Mouse (Mus musculus) hindbrain, embryonic 12.5 days (tissue): Measurements from ENCODE around the gene Sp2. TPM values are rescaled to one million over a fixed set of nuclear protein-coding genes. Genes with fewer than 3 reads are reported as not detected.

Experiments
- ATAC-seq: fragments of 200-750 bp; cut with Nextera tagmentation; 2 replicates; pipeline ENCODE4 v1.8.0; 2017; ENCODE audit warnings: moderate TSS enrichment; ENCODE audit not compliant: low FRiP score
- H3K27ac ChIP-seq: fragments of 300-500 bp; sonication (generic); 2 replicates; pipeline ENCODE4 v1.5.1; 2016; ENCODE audit warnings: mild to moderate bottlenecking
- H3K27me3 ChIP-seq: fragments of 300-500 bp; sonication (generic); 2 replicates; pipeline ENCODE4 v1.6.1; 2016; ENCODE audit warnings: mild to moderate bottlenecking
- H3K36me3 ChIP-seq: fragments of 300-500 bp; sonication (generic); 2 replicates; pipeline ENCODE4 v1.6.1; 2016; ENCODE audit warnings: mild to moderate bottlenecking
- H3K4me1 ChIP-seq: fragments of 300-500 bp; sonication (generic); 2 replicates; pipeline ENCODE4 v1.6.1; 2016
- H3K4me2 ChIP-seq: fragments of 300-500 bp; sonication (generic); replicated peaks from 2 replicates; pipeline ENCODE4 v1.6.1; 2016; ENCODE audit warnings: mild to moderate bottlenecking
- H3K4me3 ChIP-seq: fragments of 300-500 bp; sonication (generic); 2 replicates; pipeline ENCODE4 v1.5.1; 2016; ENCODE audit warnings: mild to moderate bottlenecking
- H3K9ac ChIP-seq: fragments of 300-500 bp; sonication (generic); 2 replicates; pipeline ENCODE4 v1.6.1; 2016; ENCODE audit warnings: mild to moderate bottlenecking, moderate library complexity
- H3K9me3 ChIP-seq: fragments of 300-500 bp; sonication (generic); replicated peaks from 2 replicates; pipeline ENCODE4 v1.6.1; 2016; ENCODE audit warnings: mild to moderate bottlenecking
- WGBS: fragments of 180-500 bp; shearing (Covaris S2); methylation state at CpG from one replicate; pipeline ENCODE4 v1.1.7; 2016; 5-methylcytosine and 5-hydroxymethylcytosine counted together
- polyA plus RNA-seq: library from polyadenylated mRNA; unstranded; fragments of >200 nt; fragmentation: Nextera tagmentation; extraction: Ambion mirVana; gene quantifications from 2 replicates; pipeline ENCODE4 v1.2.1, GENCODE M21; 2016

The Sp2 gene
- polyA plus RNA-seq, 1 experiment from 2014 or later: 19.0 TPM

GRCm38 (mm10) chr11:96941989-96942590, 40.7 kb downstream of the Sp2 start:
- ATAC-seq: no peak
- no peak overlapping the region for H3K4me3 ChIP-seq
- H3K4me1 ChIP-seq: peaks cover 13% of the 10 kb centered on the region
- 75% methylated on average over 6 of the region's 6 CpGs for WGBS
- no peak overlapping the region for H3K27ac ChIP-seq
- H3K4me2 ChIP-seq: no peak overlapping the region
- H3K27me3 ChIP-seq: no peaks in the 10 kb centered on the region
- H3K9me3 ChIP-seq: no peaks in the 10 kb centered on the region
- no peaks in the 10 kb centered on the region for H3K36me3 ChIP-seq
- no peak overlapping the region for H3K9ac ChIP-seq

DNA sequence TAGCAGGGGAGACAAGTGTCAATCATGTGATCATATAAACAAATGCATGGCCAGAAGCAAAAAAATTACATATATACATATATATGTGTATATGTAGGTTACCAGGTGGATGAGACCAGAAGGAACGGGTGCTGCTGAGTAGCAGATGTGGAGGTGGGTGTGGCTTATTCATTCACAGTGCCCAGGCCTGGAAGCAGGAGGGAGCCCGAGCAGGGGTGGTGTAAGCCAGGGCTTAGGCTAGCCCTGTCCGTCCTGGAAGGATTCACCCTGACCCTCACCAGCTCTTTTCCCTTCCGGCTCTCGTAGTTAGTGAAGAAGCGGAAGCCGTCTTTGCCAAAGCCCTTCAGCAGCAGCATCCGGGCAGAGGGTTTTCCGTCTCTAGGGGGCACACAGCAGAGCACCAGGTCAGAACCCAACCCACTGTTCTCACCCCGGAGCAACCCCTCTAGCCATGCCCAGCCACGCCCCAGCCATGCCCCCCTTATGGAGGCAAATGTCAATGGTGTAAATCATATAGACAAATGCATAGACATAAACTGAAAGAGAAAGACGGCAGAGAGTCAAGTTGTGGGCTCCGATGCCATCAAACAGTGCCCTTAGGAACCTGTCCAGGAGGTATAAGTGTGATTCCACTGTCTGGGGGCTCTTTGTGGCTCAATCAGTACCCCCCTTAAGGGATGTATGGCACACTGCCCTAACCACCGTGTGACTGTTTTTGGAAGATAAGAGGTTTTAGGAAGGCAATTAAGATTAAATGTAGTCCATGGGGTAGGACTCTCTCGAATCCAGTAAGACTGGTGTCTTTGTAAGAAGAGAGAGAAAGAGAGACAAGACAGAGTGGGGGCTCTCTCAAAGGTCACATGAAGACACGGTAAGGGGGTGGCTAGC, 41.9 kb downstream of the Sp2 start:
- 80% methylated on average over 16 of the region's 16 CpGs for WGBS
- no peak for ATAC-seq

GRCm38 (mm10) chr11:96938426-96938800, 44.3 kb downstream of the Sp2 start:
- Histone ChIP-seq H3K4me1 (peaks cover 2% of the 10 kb centered on the region), H3K9me3 (no peaks in the 10 kb centered on the region)

More for the DNA sequence above, 41.9 kb downstream of the Sp2 start:
- H3K27me3 ChIP-seq: no peaks in the 10 kb centered on the region
- H3K9me3 ChIP-seq: no peaks in the 10 kb centered on the region
- H3K4me1 ChIP-seq: peaks cover 13% of the 10 kb centered on the region
- H3K9ac ChIP-seq: no peak overlapping the region
- H3K36me3 ChIP-seq: no peaks in the 10 kb centered on the region
- H3K4me2 ChIP-seq: no peak overlapping the region
- H3K4me3 ChIP-seq: no peak overlapping the region
- no peak overlapping the region for H3K27ac ChIP-seq

GRCm38 (mm10) chr11:96937549-96938425, 45.0 kb downstream of the Sp2 start:
- no peak for ATAC-seq
- 53% methylated on average over 10 of the region's 10 CpGs for WGBS
- no peak overlapping the region for H3K9ac ChIP-seq

More at GRCm38 (mm10) chr11:96938426-96938800, 44.3 kb downstream of the Sp2 start:
- H3K27ac ChIP-seq: no peak overlapping the region
- H3K27me3 ChIP-seq: no peaks in the 10 kb centered on the region
- no peak overlapping the region for H3K4me3 ChIP-seq
- H3K9ac ChIP-seq: no peak overlapping the region
- 86% methylated on average over 6 of the region's 6 CpGs for WGBS
- no peak for ATAC-seq
- no peaks in the 10 kb centered on the region for H3K36me3 ChIP-seq
- H3K4me2 ChIP-seq: no peak overlapping the region

DNA sequence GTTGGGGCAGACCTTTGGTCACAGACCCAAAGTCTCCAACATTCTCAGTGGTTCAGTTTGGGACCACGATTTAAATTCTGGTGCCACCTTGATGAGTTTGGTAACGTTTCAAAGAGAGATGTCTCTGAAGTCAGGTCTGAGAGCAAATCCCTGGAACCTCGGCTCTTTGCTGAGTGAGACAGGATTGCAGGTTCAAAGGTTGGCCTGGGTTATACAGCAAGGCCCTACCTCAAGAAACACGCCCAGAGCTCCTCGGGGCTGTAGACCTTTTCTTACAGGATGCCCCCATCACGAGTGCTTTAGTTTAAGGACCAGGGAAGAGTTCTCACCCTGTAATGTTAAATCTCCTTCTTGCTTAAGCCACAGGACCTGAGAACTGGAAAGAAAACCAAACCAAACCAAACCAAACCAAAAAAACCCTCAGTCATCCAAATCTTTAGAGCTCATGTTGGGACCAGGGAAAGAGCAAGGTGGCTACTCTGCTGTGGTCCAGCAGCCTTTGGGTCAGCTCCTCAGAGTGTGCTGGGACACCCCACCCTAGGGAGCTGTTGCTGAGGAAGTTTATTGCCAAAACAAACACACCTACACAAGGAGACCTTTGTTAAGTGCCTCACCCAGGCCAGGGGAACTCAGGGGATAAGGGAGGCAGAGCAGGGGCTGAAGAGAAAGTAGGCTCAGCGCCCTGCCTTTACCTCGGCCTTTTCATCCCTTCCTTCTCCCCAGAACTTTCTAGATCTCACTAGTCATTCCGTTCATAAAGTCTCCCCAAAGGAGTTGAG, 46.7 kb downstream of the Sp2 start:
- H3K9ac ChIP-seq: no peak overlapping the region
- H3K4me1 ChIP-seq: no peaks in the 10 kb centered on the region
- H3K36me3 ChIP-seq: no peaks in the 10 kb centered on the region
- WGBS: 82% methylated on average over 9 of the region's 9 CpGs
- H3K27ac ChIP-seq: no peak overlapping the region
- no peak overlapping the region for H3K4me2 ChIP-seq
- H3K27me3 ChIP-seq: no peaks in the 10 kb centered on the region
- H3K4me3 ChIP-seq: no peak overlapping the region
- no peaks in the 10 kb centered on the region for H3K9me3 ChIP-seq
- no peak for ATAC-seq

More at GRCm38 (mm10) chr11:96937549-96938425, 45.0 kb downstream of the Sp2 start:
- Histone ChIP-seq H3K27ac (no peak overlapping the region), H3K4me1 (no peaks in the 10 kb centered on the region), H3K36me3 (no peaks in the 10 kb centered on the region), H3K4me3 (no peak overlapping the region), H3K9me3 (no peaks in the 10 kb centered on the region), H3K4me2 (no peak overlapping the region), H3K27me3 (no peaks in the 10 kb centered on the region)

DNA sequence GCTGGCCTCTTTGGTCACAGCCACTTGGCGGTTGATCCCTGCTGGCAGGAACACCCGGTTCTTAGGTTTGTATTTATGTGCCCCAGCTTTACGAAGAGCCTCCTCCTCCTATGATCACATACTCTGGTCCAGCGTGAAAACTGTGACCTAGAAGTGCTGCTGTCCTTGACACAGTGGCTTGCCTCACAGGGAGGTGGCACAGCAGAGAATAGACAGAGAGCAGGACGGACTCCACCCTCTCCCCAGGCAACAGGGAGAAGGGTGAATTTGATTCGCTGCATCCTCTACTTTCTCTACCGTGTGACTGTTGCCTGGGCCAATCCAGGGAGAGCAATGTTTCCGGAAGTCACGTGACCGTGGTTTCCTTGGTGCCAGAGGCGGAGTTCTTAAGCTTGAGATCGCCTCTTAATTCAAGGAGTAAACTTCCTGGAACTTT, 47.8 kb downstream of the Sp2 start:
- peak; percentile 61 for ATAC-seq
- Histone ChIP-seq H3K27me3 (peaks cover under 1% of the 10 kb centered on the region), H3K9me3 (no peaks in the 10 kb centered on the region), H3K4me3 (0 out of 2 replicates have a peak overlapping the region, but pooled peaks have one; percentile 8), H3K4me1 (no peaks in the 10 kb centered on the region), H3K36me3 (no peaks in the 10 kb centered on the region), H3K27ac (no peak overlapping the region), H3K9ac (no peak overlapping the region), H3K4me2 (peak overlapping the region; percentile 29)
- 25% methylated on average over 12 of the region's 12 CpGs for WGBS

DNA sequence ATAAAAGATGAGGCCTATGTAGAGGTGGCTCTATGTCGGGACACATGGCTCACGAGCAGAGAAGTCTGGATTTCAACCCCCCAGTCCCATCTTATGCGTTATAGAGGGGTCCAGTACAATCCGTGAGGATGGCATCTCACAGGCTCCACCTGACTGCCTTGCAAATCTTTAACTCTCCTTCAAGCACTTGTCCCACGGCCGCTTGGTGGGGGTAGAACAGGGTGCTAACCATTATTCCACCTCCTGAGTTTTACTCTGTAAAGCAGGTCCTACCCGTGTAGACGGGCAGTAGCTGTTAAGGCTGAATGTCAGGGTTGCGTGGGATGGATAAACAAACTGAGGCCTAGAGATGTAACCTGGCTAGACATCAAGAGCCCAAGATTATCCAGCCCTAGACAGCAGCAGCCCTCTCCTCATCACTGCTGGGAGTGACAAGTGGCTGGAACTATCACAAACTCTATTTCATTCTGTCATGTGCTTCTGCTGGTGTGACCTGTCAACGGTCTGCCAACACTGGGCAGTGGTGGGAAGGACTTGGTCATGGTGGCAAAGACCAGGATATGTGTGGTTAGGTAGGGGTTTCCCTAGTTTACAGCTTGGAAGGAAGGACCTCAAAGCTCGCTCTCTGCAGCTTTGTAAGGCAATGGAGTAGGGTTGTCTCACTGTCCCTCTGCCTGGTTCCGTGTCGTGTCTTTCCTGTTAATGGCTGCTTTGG, 49.0 kb downstream of the Sp2 start:
- ATAC-seq: no peak
- Histone ChIP-seq H3K36me3 (no peaks in the 10 kb centered on the region), H3K4me1 (peaks cover 10% of the 10 kb centered on the region; the same call in 1 of the 2 replicates), H3K27ac (no peak overlapping the region), H3K9ac (peak overlapping the region; percentile 18; the same call in 1 of the 2 replicates), H3K9me3 (no peaks in the 10 kb centered on the region), H3K4me2 (no peak overlapping the region), H3K4me3 (no peak overlapping the region), H3K27me3 (peaks cover 13% of the 10 kb centered on the region)
- WGBS: 93% methylated on average over 13 of the region's 13 CpGs

DNA sequence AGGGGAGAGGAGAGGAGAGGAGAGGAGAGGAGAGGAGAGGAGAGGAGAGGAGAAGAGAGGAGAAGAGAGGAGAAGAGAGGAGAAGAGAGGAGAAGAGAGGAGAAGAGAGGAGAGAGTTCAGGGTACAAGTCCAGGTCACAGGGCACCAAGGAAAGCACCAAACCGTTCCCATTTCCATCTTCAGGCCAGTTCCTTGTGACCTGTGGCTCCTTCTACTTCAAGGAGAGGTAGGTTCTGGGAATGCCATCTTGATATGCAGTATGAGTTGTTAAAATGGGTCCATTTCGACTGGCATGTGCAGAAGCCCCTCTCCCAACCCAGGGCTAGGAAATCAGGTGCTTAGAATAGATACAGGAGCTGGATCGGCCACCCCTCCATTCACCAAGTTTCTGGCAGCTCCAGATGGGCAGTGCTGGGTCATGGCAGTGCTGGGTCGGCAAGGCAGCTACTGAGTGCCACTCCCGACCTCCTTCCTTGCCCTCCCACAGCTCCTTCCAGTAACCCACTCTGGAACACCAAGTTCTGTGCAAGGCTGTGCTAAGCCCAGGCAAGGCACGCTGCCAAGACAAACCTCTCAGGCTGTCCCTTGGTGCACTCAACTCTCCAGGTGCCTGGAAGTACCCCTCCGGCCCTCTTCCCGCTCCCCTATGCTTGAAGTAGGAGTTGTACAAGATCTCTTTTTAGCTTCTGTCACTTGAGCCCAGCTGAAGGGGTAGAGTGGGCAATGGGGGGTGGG, 51.3 kb downstream of the Sp2 start:
- H3K27me3 ChIP-seq: peaks cover 27% of the 10 kb centered on the region
- no peak overlapping the region for H3K27ac ChIP-seq
- H3K4me3 ChIP-seq: no peak overlapping the region
- 69% methylated on average over 8 of the region's 8 CpGs for whole genome bisulfite sequencing
- no peak overlapping the region for H3K4me2 ChIP-seq
- no peak overlapping the region for H3K9ac ChIP-seq
- ATAC-seq: no peak
- H3K36me3 ChIP-seq: no peaks in the 10 kb centered on the region
- peaks cover 11% of the 10 kb centered on the region; the same call in 1 of the 2 replicates for H3K4me1 ChIP-seq
- no peaks in the 10 kb centered on the region for H3K9me3 ChIP-seq

DNA sequence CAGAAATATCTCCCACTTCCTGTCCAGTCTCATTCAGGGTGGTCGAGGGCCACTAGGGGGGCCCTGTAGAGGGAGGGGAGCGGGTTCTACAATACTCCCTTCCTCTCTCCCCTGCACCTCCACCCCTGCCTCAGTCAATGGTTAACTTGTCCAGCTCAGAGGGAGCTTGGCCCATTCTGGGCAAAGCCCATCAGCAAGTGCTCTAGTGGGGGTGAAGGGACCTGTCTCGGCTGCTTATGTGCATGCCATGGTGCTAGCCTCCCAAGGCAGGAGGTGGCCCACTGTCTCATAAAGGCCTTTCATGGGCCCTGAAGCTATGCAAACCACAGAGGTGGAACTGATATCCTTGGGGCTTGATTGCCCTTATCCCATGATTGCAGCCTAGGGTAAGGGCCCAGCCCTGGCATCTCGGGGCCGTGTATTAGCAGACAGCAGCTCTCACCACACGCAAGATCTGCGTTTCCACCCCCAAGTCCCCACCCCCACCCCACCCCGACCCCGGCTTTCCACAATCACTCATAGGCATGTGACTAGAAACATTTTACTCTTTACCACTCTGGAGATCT, 52.9 kb downstream of the Sp2 start:
- WGBS: 65% methylated on average over 9 of the region's 9 CpGs
- peaks cover 11% of the 10 kb centered on the region; the same call in 1 of the 2 replicates for H3K4me1 ChIP-seq

DNA sequence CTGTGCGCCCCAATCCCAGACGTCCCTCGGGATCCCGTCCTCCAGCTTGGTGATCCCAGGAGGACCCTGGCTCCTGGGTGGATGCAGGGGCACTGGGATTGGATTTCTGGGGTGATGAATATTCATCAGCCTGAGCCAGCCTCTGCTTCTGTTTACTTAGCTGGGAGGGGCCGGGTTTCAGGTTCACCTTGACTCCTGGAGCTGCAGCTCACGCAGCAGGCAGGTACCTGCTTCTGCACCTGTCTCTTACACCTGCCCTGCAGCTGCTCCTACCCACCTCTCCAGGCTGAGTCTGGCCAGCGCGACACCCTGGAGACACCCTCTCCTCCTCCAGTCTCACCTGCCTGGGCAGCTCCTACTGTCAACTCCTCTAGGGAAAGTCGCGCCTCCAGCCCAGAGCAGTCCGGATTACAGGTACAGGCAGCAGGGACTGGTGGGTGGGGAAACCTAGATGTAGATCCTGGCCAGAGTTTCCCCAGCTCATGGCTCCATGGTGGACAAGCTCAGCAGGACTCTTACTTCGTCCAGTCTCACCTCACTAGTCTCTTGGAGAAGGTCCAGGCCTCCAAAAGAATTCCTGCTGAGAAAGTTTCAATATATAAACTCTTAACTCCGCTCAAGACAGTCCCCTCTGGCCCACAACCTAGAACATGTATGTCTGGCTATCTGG, 53.5 kb downstream of the Sp2 start:
- ATAC-seq: no peak
- Histone ChIP-seq H3K9me3 (no peaks in the 10 kb centered on the region), H3K9ac (no peak overlapping the region), H3K36me3 (no peaks in the 10 kb centered on the region), H3K4me1 (peaks cover 11% of the 10 kb centered on the region; the same call in 1 of the 2 replicates), H3K4me3 (no peak overlapping the region), H3K27me3 (peaks cover 27% of the 10 kb centered on the region), H3K27ac (no peak overlapping the region), H3K4me2 (no peak overlapping the region)
- WGBS: 16% methylated on average over 13 of the region's 13 CpGs

More for the DNA sequence above, 52.9 kb downstream of the Sp2 start:
- no peaks in the 10 kb centered on the region for H3K9me3 ChIP-seq
- peaks cover 27% of the 10 kb centered on the region for H3K27me3 ChIP-seq
- no peak overlapping the region for H3K9ac ChIP-seq
- H3K27ac ChIP-seq: no peak overlapping the region
- H3K4me2 ChIP-seq: no peak overlapping the region
- H3K4me3 ChIP-seq: no peak overlapping the region
- ATAC-seq: no peak
- H3K36me3 ChIP-seq: no peaks in the 10 kb centered on the region
